Mouse (Mus musculus) lung, postnatal 10 days (tissue): ENCODE results near the gene Aldoc.
"Not testable (repeated sequence)": the region's sequence is repeated elsewhere in the genome, so short reads cannot be mapped to it uniquely, and the experiment has no call there.

Source experiments
- DNase-seq: peaks from one replicate; pipeline ENCODE4 v3.0.0; 2021

Aldoc gene

DNA sequence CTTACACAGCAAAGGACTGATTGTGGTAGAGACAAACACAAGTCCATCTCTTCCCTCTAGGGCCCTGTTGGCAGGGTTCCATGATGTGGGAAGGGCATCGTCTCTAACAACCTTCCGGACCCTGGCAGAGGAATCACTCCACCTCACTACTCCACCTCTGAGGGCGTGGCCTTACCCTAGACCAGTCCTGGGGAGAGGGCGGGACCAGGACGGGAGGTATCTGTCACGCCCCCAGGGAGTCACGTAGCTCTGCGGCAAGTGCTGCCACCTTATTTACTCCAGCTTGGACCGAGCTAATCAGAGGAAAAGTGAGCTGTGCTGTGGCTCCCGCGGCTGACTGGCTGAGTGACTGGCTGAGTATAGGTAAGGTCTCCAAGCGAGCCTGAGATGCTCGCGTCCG is at the start of gene Aldoc:
TSS of gene Aldoc (plus strand) at position 109 of the 400 bp plus-strand sequence.
- peak; percentile 90 for DNase-seq

DNA sequence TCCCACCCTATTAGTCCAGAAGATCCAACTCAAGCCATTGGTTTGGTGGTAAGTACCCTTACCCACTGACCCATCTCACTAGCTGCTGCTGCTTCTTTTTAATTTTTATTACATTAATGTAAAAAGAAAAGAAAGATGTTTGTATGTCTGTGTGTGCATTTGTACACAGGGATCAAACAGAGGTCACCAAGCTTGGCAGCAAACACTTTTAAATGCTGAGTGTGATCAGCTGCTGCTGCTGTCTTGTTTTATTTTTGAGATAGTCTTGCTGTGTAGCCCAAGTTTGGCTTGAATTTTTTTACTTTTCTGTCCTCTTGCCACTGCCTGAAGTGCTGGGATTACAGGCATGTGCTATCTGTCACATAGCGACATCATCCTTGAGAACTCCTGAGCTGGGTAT is 47.2 kb upstream of the Aldoc start:
- DNase-seq = no peak

- DNase-seq = not testable (repeated sequence)
Observed at GRCm38 (mm10) chr11:78276169-78276568, 46.6 kb upstream of the Aldoc start.

- no peak for DNase-seq
Observed at GRCm38 (mm10) chr11:78278853-78279252, 43.9 kb upstream of the Aldoc start.

DNA sequence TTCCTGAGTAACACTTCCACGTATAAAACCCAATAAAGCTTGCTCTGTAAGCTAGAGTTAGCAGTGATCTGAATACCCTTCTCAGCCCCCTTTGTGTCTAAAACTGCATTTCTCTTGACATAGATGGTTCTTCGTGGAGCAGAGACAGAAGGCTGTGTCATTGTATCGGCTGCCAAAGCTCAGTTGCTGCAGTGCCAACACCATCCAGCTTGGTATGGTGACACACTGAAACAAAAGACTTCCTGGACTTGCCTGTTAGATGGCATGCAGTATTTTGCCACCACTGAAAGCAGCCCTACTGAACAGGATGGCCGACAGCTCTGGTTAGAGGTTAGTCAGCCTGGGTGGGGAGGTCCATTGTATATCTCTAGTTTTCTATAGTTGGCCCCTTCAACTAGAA is 43.2 kb upstream of the Aldoc start:
- DNase-seq = no peak

DNA sequence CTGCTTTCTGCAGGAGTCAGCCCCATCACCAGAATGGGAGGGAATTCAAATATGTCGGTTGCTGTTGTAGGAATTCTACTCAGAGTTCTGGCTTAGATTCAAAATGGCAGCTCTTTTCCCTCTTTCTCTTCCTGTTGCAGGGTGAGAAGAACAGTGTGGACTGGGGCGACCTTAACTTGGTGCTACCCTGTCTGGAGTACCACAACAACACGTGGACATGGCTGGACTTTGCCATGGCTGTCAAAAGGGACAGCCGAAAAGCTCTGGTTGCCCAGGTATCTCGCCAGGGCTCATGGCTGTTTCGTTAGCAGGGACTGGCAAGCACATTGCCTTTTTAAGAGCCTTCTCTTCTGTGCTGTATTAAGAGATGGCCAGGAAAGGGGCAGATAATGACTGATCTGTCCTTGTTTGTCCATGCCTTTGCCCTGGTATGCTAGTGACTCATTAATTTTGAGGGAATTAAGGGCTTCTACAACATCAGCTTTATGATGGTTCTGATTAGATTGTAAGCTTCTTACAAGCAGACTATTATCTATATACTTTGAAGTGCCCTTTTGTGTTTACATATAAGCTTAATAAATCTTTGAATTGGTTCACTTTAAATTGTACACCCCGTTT is 33.5 kb upstream of the Aldoc start:
- no peak for DNase-seq

GRCm38 (mm10) chr11:78290654-78291053 is 32.1 kb upstream of the Aldoc start, which contains the start of gene BC030499:
TSS of gene BC030499 (plus strand) at chr11:78290841.
- DNase-seq = no peak

DNA sequence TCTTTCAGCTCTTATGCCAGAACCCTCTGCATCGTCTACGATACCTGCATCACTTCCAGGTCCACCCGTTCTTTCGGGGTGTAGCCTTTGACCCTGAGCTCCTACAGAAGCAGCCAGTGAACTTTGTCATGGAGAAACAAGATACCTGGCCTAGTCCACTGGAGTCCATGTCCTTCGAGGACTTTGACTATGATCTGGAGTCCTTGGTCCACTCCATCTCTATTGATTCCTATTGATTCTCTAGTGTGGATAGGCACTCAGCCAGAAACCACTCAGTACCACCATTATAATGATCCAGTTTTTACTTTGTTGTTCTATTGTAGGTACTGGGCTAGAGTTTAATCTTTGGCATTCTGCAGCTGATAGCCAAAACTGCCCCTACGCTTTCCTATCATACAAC is 28.2 kb upstream of the Aldoc start:
- DNase-seq = no peak

DNA sequence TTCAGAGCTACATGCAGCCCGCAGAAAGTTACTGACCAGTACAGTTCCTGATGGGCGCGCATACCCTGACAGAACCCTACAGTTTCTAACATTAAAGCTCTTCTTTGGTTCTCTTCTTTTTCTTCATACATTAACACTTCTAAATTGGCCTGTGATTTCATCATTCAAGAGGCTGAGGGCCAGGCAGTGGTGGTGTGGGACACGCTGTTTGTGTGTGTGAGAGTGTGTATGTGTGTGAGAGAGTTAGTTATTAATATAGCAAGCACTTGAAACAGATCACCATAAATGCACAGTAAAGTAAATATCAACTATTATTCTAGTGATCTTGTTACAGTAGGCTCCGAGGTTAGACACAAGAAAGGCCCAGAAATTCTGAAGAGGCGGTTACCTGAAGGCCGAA is 21.9 kb upstream of the Aldoc start:
- DNase-seq = no peak

DNA sequence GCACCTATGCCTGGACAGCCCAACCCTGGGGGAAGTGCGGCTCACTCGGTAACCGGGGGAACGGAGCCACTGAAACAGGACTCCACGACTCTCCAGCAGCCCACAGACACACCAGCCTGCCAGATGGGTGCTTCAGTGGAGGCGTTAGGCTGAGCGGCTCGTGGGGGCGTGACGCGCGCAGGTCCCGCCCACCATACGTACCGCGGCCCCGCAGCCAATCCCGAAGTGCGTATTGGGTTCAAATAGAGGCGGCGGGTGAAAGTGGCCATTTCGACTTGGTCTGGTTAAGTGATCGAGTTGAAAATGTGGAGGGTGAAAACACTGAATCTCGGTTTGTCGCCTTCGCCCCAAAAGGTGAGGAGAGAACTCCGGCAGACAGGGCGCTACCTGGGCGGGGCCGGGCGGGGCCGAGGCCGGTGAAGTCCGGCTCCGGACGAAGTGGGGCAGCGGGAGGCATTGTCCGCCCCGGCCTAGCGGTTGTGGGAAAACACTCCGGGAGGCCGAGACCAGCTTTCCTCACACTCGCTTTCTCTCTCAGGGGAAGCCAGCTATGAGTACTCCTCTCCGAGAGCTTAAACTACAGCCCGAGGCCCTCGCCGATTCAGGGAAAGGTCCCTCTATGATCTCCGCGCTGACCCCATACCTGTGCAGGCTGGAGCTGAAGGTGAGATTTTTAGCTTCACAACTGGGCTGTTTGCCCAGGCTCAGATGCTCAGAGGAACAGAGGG is 21.2 kb upstream of the Aldoc start, which contains the start of gene Spag5:
TSS of gene Spag5 (plus strand) at position 173 of the 728 bp plus-strand sequence.
- peak; percentile 92 for DNase-seq

DNA sequence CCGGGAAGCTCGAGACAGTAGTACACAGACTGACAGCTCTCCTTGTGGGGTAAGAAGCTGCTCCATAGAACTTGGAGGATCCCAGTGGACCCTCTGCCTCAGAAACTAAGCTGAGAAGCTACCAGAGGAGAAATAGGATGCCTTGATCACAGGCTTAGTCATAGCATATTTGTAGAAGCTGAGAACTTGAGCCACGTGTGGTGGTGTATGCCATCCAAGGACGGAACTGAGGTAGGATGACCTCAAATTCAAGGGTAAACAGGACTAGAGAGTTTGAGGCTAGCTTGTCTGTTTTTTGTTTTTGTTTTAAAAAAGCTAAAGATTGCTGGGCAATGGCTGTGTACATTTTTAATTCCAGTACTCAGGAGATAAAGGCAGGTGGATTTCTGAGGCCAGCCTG is 17.5 kb upstream of the Aldoc start:
- DNase-seq = no peak

DNA sequence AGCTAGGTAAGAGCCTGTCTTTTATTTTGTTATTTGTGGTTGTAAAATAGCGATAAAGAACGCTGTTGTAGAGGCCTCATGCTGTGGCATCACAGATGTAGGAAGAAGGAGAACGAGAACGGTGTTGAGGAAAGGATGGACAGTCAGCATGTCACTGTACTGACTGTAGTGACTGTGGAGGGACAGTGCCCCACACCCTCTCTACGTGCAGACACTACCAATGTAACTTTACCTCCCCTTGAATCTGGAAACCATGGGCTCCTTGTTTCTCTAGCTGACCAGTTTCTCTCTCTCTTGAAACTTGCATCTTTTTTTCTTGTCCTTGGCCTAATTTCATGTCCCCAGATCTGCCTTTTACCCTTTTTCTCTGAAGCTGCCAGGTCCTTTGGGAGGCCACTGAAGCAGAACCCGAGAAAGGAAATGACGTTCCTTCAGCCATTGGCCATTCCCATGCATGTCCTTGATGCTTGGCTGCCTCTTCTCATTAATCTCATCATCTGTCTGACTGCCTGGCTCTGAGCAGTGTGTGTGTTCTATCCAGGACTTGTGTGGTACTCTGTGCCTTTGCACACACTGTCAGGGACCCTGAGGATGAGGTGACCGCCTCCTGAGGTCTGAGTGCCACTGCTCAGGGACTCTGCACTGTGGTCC is 11.8 kb upstream of the Aldoc start:
- DNase-seq = no peak

DNA sequence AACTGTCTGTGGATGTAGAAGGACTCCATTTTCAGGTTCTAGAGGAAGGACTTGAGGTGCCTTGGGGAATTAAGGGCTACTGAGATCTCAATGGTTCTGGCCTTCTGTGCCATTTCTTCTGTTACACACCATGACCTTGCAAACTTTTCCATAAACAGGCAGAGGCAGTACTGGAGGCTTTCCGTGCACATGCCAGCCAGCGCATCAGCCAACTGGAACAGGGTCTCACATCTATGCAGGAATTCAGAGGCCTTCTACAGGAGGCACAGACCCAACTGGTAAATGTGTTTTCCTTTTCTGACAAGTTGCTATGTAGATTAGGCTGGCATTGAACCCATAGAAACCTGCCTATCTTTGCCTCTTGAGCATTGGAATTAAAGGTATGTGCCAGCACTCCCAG is 9.1 kb upstream of the Aldoc start:
- no peak for DNase-seq

DNA sequence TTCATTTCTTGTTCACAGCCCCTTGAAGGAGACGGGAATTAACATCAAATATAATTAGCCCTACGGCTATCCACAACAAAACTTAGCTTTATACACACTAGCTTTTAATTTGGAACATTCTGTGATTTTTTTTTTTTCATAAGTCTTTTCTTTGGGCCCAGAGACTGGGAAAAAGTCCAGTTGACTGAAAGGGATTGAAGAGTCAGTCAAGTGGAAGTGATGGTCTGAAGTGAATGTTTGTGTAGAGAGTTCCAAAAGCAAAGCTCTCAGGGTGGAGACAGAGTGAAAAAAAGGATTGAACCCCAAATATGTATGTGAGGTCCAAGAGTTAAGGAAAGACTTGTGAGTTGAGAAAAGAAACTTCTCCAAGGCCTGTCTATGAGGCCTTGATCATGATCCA is 4.4 kb upstream of the Aldoc start:
- no peak for DNase-seq

DNA sequence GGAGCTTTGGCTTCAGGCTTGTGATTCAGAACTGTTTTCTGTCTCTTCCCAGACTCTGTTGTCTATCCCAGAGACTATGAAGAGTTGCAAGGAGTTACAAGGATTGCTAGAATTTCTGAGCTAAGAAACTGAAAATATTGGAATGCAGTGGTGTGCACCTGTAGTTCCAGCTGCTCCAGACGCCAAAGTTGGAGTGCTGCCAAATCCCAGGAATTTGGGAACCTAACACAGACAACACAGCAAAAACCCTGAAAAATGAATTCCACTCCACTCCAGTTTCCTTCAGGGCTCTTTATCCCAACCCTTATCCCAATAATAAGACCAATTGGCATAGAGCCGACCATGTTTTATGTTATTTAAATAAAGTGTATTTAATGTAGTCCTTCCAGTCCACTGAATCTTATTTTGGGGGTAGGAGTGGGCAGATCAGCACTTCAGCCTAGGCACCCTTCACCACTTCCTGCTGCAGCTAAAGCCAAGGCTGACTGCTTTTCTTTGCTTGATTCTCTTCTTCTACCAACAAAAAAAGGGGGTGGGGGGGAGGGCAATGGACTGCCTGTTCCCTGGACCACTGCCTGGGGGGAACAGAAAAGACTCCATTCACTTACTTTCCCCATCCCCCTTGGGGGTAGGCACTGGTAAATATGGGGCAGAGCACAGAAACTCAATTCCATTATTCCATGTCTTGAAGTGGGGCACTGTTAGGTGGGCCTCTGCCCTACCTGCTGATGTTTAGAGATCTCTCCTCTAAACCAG is 514 bp upstream of the Aldoc start:
- no peak for DNase-seq

- no peak for DNase-seq
Observed at GRCm38 (mm10) chr11:78324000-78324785, 1.4 kb downstream of the Aldoc start.

DNA sequence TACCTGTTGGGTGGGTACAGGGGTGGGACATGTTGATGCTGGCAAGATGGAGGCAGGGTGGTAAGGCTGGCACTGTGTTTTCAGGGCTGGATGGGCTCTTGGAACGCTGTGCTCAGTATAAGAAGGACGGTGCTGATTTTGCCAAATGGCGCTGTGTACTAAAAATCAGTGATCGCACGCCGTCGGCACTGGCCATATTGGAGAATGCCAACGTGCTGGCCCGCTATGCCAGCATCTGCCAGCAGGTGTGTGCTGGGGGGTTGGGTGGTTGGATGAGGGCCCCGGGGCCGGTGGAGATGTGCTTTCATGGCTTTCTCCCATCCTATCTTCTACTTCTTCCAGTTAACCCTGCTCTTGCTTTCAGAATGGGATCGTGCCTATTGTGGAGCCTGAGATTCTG is 2.2 kb downstream of the Aldoc start:
- no peak for DNase-seq

GRCm38 (mm10) chr11:78327215-78327614 is 4.4 kb downstream of the Aldoc start:
- no peak for DNase-seq

DNA sequence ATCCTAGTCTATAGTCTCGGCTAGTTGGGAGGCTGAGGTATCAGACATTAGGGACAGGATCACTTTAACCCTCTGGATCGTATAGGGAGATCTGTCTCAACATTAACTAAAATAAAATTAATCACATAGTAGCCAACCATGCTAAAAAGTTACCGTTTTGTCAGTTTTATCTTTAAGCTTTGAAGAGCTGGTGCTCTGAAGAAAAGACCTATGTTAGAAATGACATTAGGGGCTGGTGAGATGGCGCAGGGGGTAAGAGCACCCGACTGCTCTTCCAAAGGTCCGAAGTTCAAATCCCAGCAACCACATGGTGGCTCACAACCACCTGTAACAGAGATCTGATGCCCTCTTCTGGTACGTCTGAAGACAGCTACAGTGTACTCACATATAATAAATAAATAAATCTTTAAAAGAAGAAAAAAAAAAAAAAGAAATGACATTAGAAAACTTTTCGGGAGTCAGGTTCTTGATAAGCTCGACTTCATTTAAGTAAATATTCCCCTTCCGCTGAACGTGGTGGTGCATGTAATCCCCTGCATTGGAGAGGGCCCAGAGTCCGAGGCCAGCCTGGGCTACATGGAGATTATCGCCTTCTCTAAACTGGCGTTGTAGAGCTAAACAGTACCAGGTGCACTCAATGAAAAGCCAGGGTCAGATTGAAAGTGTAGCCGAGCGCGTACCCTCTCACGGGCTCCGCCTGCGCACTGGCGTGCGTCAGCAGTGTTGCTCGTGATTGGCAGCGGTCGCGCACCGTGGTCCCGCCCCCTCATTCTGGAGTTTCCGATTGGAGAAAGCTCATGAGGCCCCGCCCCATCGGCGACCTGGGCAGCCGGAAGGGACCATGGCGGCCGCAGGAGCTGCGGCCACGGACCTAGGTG is 5.1 kb downstream of the Aldoc start, which contains the start of gene Pigs:
TSS of gene Pigs (plus strand) at position 782 of the 878 bp plus-strand sequence.
- DNase-seq = peak; percentile 99

DNA sequence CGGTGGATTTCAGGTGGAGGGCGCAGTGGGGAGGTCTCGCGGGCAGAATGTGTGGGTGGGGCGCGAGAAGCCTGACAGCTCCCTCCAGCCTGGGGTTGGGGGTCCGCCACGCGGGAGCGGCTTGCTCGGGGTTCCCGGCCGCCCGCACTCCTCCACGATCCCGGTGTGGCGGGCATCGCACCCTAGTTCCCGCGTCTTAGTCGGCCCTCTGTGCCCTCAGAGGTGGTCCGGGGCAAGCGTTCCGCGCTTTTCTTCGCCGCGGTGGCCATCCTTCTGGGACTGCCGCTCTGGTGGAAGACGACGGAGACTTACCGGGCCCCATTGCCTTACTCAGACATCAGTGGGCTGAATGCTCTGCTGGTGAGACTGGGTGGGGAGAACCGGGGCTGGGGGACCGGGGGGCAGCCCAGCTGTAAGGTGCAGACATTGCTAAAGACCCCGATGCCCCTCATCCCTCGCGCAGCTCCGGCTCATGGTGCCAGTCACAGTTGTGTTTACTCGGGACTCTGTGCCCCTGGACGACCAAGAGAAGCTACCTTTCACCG is 5.8 kb downstream of the Aldoc start:
- DNase-seq = no peak

GRCm38 (mm10) chr11:78332676-78333075 is 9.9 kb downstream of the Aldoc start:
- no peak for DNase-seq
